Mouse (Mus musculus) stomach, embryonic 15.5 days (tissue): ENCODE results near the gene Slc9a9. TPM values are rescaled to one million over a fixed set of nuclear protein-coding genes. Genes with fewer than 3 reads are reported as not detected.
"Not testable (repeated sequence)": the region's sequence is repeated elsewhere in the genome, so short reads cannot be mapped to it uniquely, and the experiment has no call there.

Experiments used
- ATAC-seq: fragments of 200-750 bp; cut with Nextera tagmentation; 2 replicates; pipeline ENCODE4 v1.8.0; 2017; ENCODE audit warnings: low read depth, moderate number of reproducible peaks, moderate TSS enrichment; ENCODE audit not compliant: insufficient read depth, low FRiP score
- H3K27ac ChIP-seq: fragments of 300-500 bp; sonication (generic); 2 replicates; pipeline ENCODE4 v1.5.1; 2015; ENCODE audit warnings: mild to moderate bottlenecking, inconsistent platforms
- H3K27me3 ChIP-seq: fragments of 300-500 bp; sonication (generic); replicated peaks from 2 replicates; pipeline ENCODE4 v1.6.1; 2015; ENCODE audit warnings: inconsistent platforms
- H3K36me3 ChIP-seq: fragments of 300-500 bp; sonication (generic); 2 replicates; pipeline ENCODE4 v1.6.1; 2015; ENCODE audit warnings: inconsistent platforms
- H3K4me1 ChIP-seq: fragments of 300-500 bp; sonication (generic); 2 replicates; pipeline ENCODE4 v1.6.1; 2015; ENCODE audit warnings: inconsistent platforms
- H3K4me2 ChIP-seq: fragments of 300-500 bp; sonication (generic); 2 replicates; pipeline ENCODE4 v1.6.1; 2015; ENCODE audit warnings: mild to moderate bottlenecking, inconsistent platforms
- H3K4me3 ChIP-seq: fragments of 300-500 bp; sonication (generic); replicated peaks from 2 replicates; pipeline ENCODE4 v1.5.1; 2015; ENCODE audit warnings: inconsistent platforms
- H3K9ac ChIP-seq: fragments of 300-500 bp; sonication (generic); 2 replicates; pipeline ENCODE4 v1.6.1; 2015; ENCODE audit warnings: inconsistent platforms
- H3K9me3 ChIP-seq: fragments of 300-500 bp; sonication (generic); 2 replicates; pipeline ENCODE4 v1.6.1; 2016; ENCODE audit warnings: inconsistent platforms
- WGBS: fragments of 180-500 bp; shearing (Covaris S2); methylation state at CpG from one replicate; pipeline ENCODE4 v1.1.7; 2015; 5-methylcytosine and 5-hydroxymethylcytosine counted together
- polyA plus RNA-seq: library from polyadenylated mRNA; unstranded; fragments of >200 nt; fragmentation: Nextera tagmentation; extraction: Ambion mirVana; gene quantifications from 2 replicates; pipeline ENCODE4 v1.2.1, GENCODE M21; 2015

The Slc9a9 gene
- polyA plus RNA-seq: 3.9 and 4.1 TPM in 2 replicates

DNA sequence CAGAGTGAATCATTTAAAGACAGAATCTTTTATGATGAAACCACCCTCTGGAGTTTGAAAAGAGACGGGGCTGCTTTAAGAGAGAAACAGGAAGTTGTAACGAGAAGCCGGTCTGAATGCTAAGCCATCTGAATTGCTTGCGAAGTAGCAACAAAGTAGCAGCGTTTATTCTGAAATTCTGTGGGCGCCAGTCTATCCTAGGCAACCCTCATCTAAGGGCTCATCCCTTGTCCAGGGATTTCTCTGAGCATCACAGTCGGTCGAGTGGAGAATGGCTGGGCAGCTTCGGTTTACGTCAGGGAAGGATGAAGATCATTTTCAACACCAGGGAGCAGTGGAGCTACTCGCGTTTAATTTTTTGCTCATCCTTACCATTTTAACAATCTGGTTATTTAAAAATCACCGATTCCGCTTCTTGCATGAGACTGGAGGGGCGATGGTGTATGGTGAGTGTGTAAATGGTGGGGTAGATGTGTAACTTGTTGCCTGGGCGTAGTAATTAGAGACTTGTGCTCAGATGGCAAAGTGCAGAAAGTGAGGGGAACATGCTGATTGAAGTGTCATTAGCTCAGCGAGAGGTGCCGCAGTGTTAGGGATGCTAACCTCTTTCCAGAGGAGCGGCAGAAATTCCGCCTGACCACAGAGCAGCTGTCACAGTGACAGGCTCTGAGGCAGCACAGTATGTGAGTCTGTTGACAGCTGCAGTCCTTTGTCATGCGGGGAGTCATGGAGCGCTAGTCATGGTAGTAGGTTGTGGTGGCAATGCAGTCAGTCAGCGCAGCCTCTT lies at the start of gene Slc9a9:
Slc9a9 (plus strand) TSS at position 119 of the 787 bp plus-strand sequence.
- H3K27me3 ChIP-seq: no peaks in the 10 kb centered on the region
- no peak; the same call in 1 of the 2 replicates for ATAC-seq
- 1% methylated on average over 23 of the region's 23 CpGs for whole genome bisulfite sequencing
- no peaks in the 10 kb centered on the region for H3K36me3 ChIP-seq
- peak within 1 kb of the TSS; percentile 7; the same call in 1 of the 2 replicates for H3K27ac ChIP-seq
- peaks cover 5% of the 10 kb centered on the region; the same call in 1 of the 2 replicates for H3K4me1 ChIP-seq
- H3K9me3 ChIP-seq: no peaks in the 10 kb centered on the region
- peak within 1 kb of the TSS; percentile 79 for H3K4me2 ChIP-seq
- H3K9ac ChIP-seq: 0 out of 2 replicates have a peak within 1 kb of the TSS, but pooled peaks have one; percentile 8
- peak within 1 kb of the TSS; percentile 48 for H3K4me3 ChIP-seq

DNA sequence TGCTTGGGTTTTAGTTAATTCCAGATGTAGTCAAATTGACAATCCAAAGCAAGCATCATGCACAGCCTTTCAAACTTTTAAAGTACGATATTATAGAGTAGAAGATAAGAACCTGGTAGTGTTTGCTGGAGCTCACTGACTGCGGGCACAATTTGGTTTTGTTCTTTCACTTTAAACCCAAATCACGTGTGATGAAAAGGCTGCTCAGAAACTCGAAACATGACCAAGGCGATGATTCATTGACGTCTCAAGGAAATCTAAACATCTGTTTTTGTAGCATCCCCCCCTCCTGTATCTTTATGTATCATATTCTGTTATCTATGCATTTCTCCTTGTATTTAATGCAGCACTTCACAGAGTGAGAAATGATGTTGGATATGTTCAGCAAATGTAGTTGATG lies 49.4 kb upstream of the Slc9a9 start:
- H3K4me3 ChIP-seq: no peak overlapping the region
- H3K4me2 ChIP-seq: no peak overlapping the region
- no peaks in the 10 kb centered on the region for H3K4me1 ChIP-seq
- H3K9ac ChIP-seq: no peak overlapping the region
- no peaks in the 10 kb centered on the region for H3K9me3 ChIP-seq
- no peaks in the 10 kb centered on the region for H3K36me3 ChIP-seq
- H3K27ac ChIP-seq: no peak overlapping the region
- WGBS: 82% methylated on average over 6 of the region's 6 CpGs
- no peak for ATAC-seq
- H3K27me3 ChIP-seq: no peaks in the 10 kb centered on the region

DNA sequence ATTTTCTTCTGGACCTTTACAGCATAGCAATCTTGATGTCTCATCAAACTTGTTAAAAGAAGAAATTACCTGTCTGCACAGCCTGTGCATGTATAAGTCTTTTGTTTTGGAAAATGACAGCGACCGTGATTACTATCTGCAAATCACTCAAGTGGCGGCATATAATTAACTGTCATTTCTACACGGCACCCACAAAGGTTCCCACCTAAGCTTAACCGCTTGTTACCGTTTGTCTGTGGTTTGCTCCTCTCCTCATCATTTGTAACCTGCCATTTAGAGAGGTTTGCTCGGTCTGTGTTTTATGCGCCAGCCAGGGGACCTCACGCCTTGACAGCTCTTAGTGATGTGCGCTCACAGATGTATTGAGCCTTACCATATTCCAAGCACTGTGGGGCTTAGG lies 48.9 kb upstream of the Slc9a9 start:
- Histone ChIP-seq H3K4me1 (no peaks in the 10 kb centered on the region), H3K4me2 (no peak overlapping the region), H3K27ac (no peak overlapping the region), H3K27me3 (no peaks in the 10 kb centered on the region), H3K9ac (no peak overlapping the region), H3K4me3 (no peak overlapping the region), H3K9me3 (no peaks in the 10 kb centered on the region), H3K36me3 (no peaks in the 10 kb centered on the region)
- WGBS: 79% methylated on average over 10 of the region's 10 CpGs
- no peak for ATAC-seq

DNA sequence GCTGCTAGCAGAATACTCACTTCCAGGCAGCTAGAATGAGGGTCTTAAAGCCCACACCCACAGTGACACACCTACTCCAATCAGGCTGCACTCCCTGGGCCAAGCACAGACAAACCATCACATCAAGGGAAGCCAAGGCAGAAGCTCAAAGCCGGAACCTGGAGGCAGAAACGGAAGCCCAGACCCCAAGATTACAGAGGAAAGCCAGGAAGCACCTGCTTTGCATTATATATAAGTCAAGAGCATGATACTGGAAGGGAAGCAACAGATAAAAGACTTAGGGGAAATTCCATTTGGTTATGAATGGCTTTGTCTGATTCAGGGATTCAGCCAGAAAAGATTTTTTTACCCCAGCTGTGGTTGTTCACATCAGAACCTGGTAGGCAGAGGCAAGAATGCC lies 47.8 kb upstream of the Slc9a9 start:
- WGBS: 71% methylated on average over 2 of the region's 2 CpGs

DNA sequence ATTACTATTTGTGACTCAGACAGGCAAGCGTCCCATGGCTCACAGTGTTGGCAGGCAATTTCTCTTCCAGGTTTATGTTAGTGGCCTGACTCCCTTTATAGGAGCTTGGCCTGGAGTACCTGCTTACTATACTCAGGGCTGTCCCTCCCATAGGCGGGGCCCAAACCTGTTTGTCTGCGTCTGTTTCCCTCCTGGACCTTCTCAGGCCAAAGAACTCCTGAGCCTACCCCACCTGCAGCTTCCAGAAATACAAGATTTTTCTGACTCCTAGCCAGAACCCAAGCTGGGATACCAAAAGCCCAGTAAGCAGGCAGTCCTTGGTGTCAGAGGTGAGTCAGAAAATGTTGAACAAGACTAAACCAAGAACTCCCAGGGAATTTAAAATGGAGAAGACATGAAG lies 43.0 kb upstream of the Slc9a9 start:
- Histone ChIP-seq H3K4me2 (no peak overlapping the region), H3K4me1 (no peaks in the 10 kb centered on the region), H3K4me3 (no peak overlapping the region), H3K27ac (no peak overlapping the region), H3K9ac (no peak overlapping the region), H3K36me3 (no peaks in the 10 kb centered on the region), H3K9me3 (no peaks in the 10 kb centered on the region), H3K27me3 (no peaks in the 10 kb centered on the region)
- peak; percentile 47; the same call in 1 of the 2 replicates for ATAC-seq
- WGBS: 76% methylated on average over 3 of the region's 3 CpGs

More for the DNA sequence above, 47.8 kb upstream of the Slc9a9 start:
- Histone ChIP-seq H3K4me1 (no peaks in the 10 kb centered on the region), H3K9ac (no peak overlapping the region), H3K27ac (no peak overlapping the region), H3K4me2 (no peak overlapping the region), H3K4me3 (no peak overlapping the region), H3K27me3 (no peaks in the 10 kb centered on the region), H3K36me3 (no peaks in the 10 kb centered on the region), H3K9me3 (no peaks in the 10 kb centered on the region)
- no peak for ATAC-seq

DNA sequence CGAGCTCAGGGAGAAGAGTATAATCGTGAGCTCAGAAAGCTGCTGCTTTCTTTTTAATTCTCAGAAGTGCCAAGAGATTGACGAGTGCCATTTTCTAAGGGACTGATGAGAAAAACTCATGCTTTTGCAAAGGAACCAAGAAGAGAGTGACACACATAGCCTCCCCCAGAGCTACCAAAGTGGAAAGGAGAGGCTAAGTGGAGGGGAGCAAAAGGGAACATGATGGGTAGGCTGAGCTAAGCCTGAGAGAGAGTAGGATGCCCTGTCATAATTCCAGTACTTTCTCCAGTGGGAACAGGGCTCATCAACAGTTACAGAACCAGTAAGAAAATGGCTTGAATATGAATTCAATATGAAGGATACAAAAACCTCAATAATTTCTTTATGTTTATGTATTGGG lies 40.8 kb upstream of the Slc9a9 start:
- H3K36me3 ChIP-seq: no peaks in the 10 kb centered on the region
- H3K4me2 ChIP-seq: no peak overlapping the region
- no peak overlapping the region for H3K4me3 ChIP-seq
- ATAC-seq: no peak
- H3K9me3 ChIP-seq: no peaks in the 10 kb centered on the region
- H3K27me3 ChIP-seq: no peaks in the 10 kb centered on the region
- H3K27ac ChIP-seq: no peak overlapping the region
- no peak overlapping the region for H3K9ac ChIP-seq
- 63% methylated on average over 3 of the region's 3 CpGs for WGBS
- no peaks in the 10 kb centered on the region for H3K4me1 ChIP-seq

DNA sequence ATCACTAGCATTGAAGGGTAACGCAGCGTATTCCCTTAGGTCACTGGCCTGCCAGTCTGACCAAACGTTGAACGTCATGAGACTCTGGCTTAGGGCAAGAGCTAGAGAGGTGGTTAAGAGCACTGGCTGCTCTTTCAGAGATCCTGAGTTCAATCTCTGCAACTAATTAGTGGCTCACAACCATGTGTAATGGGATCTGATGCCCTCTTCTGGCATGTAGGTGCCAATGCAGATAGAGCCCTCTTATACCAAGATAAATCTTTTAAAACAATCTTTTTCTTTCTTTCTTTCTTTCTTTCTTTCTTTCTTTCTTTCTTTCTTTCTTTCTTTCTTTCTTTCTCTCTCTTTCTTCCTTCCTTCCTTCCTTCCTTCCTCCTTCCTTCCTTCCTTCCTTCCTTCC lies 35.4 kb upstream of the Slc9a9 start:
- not testable (repeated sequence) for H3K36me3 ChIP-seq, H3K9me3 ChIP-seq, ATAC-seq, H3K27me3 ChIP-seq, H3K4me1 ChIP-seq, H3K9ac ChIP-seq, H3K27ac ChIP-seq, H3K4me3 ChIP-seq, H3K4me2 ChIP-seq
- 93% methylated on average over 4 of the region's 4 CpGs for WGBS

DNA sequence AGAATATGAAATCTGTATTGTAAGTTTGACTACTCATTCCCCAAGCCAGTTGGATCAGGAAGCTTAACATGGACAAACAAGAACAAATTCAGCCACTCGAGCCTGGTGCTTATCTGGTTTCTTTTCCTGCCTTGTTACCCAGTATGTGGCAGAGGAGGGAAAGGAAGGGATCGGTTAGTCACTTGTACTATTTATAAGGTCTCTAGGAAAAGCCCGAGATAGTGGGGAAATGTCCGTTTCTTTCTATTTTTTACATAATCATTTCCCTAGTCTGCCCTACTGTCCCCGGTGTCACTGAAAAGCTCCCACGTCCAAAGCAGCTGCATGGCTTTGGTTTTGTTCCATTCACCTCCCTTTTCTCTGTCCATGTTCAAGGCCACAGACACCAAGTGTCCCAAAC lies 24.1 kb upstream of the Slc9a9 start:
- WGBS: 65% methylated on average over 6 of the region's 6 CpGs

DNA sequence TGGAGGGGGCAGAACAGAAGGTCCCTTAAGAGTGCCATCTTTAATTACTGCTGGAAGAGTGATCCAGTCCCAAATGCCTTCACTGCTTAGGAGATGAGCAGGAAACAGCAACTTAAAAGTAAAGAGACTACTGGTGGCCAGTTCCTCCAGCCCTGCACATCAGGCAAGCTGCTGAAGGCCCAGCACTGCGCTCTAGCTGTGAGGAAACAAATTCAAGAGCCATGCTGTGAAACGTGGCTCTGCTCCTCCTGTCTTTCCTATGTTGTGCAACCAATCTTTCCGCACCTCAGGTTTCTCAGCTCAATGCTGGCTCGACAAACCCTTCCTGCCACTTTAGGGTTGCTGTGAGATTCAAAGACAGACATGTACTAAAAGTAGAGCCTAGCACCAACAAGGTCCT lies 22.3 kb upstream of the Slc9a9 start:
- Histone ChIP-seq H3K36me3 (no peaks in the 10 kb centered on the region), H3K9ac (no peak overlapping the region), H3K4me1 (no peaks in the 10 kb centered on the region), H3K9me3 (no peaks in the 10 kb centered on the region), H3K4me3 (no peak overlapping the region), H3K27me3 (no peaks in the 10 kb centered on the region), H3K4me2 (no peak overlapping the region), H3K27ac (no peak overlapping the region)
- no peak for ATAC-seq
- 65% methylated on average over 4 of the region's 4 CpGs for WGBS

More for the DNA sequence above, 24.1 kb upstream of the Slc9a9 start:
- Histone ChIP-seq H3K27ac (no peak overlapping the region), H3K4me1 (no peaks in the 10 kb centered on the region), H3K27me3 (no peaks in the 10 kb centered on the region), H3K9me3 (no peaks in the 10 kb centered on the region), H3K36me3 (no peaks in the 10 kb centered on the region), H3K4me2 (no peak overlapping the region), H3K9ac (no peak overlapping the region), H3K4me3 (no peak overlapping the region)
- ATAC-seq: no peak

DNA sequence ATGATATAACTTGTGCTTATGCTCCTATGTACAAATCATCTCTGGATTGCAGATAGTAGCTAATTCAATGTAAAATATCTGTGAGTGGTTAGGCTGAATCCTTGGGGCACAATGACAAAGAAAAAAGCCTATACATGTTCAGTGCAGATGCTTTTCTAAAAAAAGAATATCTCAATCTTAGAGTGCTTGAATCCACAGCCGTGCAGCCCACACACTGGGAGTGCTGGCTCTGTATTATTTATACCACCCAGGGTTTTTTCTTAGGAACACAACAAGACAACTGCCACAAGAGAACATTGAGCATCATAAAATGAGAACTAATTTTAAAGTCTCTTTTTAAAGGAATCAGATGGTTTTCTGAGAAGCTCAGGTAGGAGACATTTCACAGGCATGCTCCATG lies 19.7 kb upstream of the Slc9a9 start:
- no peaks in the 10 kb centered on the region for H3K4me1 ChIP-seq
- no peak for ATAC-seq
- no peak overlapping the region for H3K27ac ChIP-seq
- 72% methylated on average over 1 of the region's 1 CpGs for WGBS
- H3K9ac ChIP-seq: no peak overlapping the region
- H3K4me3 ChIP-seq: no peak overlapping the region
- H3K27me3 ChIP-seq: no peaks in the 10 kb centered on the region
- H3K4me2 ChIP-seq: no peak overlapping the region
- no peaks in the 10 kb centered on the region for H3K9me3 ChIP-seq
- no peaks in the 10 kb centered on the region for H3K36me3 ChIP-seq

DNA sequence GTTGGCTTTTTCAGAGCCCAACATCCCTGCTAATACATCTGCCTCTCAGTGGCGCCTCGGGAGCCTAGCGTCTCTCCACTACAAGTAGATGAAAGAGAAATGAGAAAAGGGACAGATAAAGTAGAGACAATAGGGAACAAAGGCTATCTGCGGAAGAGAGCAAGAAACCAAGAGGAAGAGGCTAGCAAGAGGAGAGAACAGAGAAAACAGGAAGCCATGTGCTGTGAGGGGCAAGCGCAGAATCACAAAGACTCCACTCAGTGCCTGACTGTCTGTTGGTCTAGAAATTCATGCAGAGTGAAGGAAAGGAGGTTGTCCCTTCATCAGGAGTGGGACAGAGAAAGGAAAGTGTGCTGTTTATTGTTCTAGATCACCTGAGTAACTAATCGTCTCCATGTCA lies 16.5 kb upstream of the Slc9a9 start:
- Histone ChIP-seq H3K9me3 (no peaks in the 10 kb centered on the region), H3K36me3 (no peaks in the 10 kb centered on the region), H3K9ac (no peak overlapping the region), H3K4me1 (no peaks in the 10 kb centered on the region), H3K27ac (no peak overlapping the region), H3K27me3 (no peaks in the 10 kb centered on the region), H3K4me3 (no peak overlapping the region), H3K4me2 (no peak overlapping the region)
- WGBS: 84% methylated on average over 6 of the region's 6 CpGs
- ATAC-seq: no peak

DNA sequence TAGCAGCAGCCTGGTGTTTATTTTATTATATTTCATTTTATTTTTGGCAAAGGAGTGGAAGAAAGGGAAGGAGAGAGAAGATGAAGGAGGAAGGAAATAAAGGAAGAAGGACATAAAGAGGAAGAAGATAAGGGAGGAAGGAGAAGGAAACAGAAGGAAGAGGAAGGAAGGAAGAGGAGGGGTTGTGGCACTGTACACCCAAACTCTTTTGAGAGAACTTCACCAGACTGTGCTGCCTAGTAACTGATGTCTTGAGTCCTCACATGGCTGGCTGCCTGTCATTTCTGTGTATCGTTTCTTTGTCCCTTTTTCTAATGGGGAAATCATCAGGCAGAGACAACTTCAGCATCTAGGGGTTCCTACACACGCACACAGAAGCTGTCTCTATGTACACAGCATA lies 15.9 kb upstream of the Slc9a9 start:
- no peak overlapping the region for H3K4me2 ChIP-seq
- H3K27me3 ChIP-seq: no peaks in the 10 kb centered on the region
- H3K36me3 ChIP-seq: no peaks in the 10 kb centered on the region
- H3K27ac ChIP-seq: no peak overlapping the region
- H3K4me1 ChIP-seq: no peaks in the 10 kb centered on the region
- ATAC-seq: no peak
- H3K9ac ChIP-seq: no peak overlapping the region
- H3K9me3 ChIP-seq: no peaks in the 10 kb centered on the region
- 72% methylated on average over 2 of the region's 2 CpGs for WGBS
- H3K4me3 ChIP-seq: no peak overlapping the region
